Mouse (Mus musculus): ENCODE data around the gene Pik3r2.
A peak's percentile ranks its signal among the peaks of the same experiment; 100 is the strongest.
"Not testable (repeated sequence)": the region's sequence is repeated elsewhere in the genome, so short reads cannot be mapped to it uniquely, and the experiment has no call there.

Gene Pik3r2

GRCm38 (mm10) chr8:70776496-70777444 lies at the start of gene Pik3r2:
Pik3r2 (minus strand) TSS chr8:70776713.
- peak; percentile 97 for DNase-seq

DNA sequence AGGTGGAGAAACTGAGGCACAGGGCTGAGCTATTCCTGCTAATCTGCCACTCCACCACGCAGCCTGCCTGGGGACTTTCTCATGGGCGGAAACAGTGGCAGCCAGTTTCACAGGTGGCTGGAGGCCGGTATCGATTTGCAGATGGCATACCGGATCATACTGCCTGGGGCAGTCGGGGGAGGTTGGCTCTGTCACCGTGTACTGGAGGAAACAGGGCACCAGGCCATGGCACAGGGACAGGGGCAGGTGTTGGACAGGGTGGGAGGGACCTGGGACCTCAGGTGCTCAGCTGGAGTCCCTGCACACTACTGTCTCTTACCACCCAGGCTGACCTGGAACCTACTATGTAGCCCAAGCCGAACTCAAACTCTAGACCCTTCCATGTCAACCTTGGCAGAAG lies 49.3 kb upstream of the Pik3r2 start:
- DNase-seq: no peak

DNA sequence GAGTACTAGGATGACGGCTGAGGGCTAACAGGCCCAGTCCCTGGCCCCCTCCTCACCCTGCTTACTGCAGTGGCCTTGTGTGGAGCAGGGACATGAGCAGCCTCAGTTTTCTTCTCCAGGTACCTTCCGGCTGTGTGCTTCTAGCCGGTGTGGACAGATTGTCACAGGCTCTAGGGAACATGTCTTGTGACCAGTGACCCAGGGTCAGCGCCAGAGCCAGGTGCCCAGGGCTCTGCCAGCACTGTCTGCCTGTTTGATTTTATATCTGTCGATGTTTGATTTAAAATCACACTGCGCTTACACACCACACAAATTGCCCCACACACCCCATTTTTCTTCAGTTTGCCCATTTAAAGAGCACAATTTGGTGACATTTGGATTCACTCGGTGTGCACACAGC lies 47.3 kb upstream of the Pik3r2 start:
- DNase-seq: no peak

- DNase-seq: not testable (repeated sequence)
These were observed 46.1 kb upstream of the Pik3r2 start for GRCm38 (mm10) chr8:70822594-70822993.

- no peak for DNase-seq
These were observed 45.5 kb upstream of the Pik3r2 start for GRCm38 (mm10) chr8:70821992-70822391.

DNA sequence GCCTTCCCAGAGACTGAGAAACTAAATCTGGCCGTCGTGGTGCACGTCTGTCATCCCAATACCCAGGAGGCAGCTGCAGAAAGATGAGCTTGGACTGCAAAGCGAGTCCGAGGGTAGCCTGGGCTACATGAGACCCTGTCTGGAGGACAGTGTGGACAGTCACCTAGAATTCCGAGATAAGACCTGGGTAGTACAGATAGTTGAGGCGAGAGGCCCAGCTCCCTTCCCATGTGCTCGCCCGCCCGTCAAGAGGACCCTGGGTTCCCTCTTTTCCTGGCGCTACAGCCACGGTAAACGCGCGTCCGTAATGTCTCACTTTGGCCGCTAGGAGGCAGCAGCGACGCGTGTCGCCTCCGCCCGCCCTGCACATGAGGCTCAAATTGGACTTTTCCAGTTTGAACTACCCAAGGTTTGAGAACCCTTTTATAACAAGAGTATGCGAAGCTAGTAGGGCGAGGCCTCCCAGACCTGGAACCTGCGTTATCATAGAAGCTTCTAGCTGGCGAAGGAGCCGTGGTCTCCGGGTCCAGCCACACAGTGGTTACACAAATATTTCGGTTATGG lies 45.0 kb upstream of the Pik3r2 start:
- no peak for DNase-seq

DNA sequence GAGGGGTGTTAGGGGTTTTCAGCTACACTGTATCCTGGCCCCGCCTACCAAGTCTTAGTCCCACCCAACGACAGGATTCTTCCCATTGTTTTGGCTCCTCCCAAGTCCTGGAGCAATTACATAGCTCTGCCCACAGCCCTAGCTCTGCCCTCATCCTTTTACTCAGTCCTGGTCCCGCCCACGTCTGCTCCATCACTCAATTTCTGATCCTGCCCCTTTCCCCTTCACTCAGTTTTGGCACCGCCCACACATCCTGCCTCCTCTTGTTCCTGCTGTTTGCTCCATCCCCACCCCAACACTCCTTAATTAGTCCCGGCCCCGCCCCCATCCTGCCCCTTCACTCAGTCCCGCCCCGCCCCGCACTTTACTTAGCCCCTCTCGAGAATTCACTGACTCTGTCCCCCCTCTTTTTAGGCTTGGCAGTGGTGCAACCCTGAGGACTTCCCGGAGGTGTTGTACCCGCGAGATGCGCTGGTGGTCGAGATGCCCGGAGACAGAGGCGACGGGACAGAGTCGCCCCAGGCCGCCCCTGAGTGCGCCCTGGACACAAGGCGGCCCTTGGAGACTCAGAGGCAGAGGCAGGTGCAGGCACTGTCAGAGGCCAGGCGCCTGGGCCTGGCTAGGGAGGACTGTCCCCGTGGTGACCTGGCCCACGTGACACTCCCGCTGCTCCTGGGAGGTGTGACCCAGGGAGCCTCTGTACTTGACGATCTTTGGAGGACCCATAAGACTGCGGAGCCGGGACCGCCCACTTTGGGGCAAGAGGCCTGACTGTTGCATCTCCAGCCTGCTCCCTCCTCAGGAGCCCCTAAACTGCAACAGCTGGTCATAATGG lies 43.8 kb upstream of the Pik3r2 start:
- peak; percentile 81 for DNase-seq

DNA sequence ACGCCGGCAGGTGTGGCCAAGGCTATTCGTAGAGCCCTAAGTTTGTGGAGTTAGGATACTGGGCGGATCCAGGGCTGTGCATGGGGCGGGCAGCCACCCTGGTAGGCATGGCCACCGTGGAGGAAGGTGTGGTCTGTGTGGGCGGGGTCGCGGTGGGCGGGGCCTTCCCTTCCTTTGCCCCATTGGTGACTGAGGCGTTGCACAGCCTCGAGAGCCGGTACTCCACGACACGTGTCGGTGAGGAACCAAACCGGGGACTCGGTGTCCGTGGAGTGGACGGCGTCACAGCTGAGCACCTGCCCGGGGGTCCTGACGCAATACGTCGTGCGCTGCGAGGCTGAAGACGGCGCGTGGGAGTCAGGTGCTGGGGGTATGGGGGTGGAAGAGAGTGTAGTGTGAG lies 40.2 kb upstream of the Pik3r2 start:
- DNase-seq: no peak

DNA sequence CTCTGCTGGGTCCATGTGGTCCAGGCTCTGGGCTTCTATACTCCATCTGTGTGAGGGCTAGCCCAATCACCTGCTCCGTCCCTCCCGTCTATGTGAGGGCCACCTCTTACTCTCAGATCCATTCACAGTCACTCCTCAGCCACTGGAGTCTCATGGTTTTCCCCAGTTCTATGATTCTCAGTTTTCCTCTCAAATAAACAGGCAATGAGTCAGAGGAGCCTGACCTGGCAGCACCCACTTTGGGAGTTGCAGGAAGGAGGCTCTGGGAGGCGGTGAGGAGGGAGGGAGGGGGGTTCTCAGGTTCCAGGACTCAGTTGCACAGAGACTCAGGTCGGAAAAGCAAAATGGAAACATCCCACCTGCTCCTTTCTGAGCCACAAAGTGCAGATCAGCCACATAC lies 36.4 kb upstream of the Pik3r2 start:
- DNase-seq: no peak

DNA sequence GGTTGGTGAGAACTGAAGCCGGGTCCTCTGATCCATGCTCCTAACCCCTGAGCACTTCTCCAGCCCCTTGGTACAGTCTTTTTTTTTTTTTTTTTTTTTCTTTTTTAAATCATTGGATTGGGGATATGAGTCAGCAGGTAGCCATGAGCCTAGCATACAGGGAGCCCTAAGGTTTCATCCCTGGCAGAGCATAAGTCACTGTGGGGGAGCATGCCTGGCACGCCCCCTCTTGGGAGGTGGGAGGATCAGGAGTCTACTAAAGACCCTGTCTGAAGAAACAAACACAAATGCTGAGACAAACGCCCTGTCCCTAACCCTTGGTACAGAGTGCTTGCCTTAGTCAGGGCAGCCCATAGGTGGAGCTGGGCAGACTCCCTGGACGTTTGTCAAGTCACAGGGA lies 35.5 kb upstream of the Pik3r2 start:
- no peak for DNase-seq

DNA sequence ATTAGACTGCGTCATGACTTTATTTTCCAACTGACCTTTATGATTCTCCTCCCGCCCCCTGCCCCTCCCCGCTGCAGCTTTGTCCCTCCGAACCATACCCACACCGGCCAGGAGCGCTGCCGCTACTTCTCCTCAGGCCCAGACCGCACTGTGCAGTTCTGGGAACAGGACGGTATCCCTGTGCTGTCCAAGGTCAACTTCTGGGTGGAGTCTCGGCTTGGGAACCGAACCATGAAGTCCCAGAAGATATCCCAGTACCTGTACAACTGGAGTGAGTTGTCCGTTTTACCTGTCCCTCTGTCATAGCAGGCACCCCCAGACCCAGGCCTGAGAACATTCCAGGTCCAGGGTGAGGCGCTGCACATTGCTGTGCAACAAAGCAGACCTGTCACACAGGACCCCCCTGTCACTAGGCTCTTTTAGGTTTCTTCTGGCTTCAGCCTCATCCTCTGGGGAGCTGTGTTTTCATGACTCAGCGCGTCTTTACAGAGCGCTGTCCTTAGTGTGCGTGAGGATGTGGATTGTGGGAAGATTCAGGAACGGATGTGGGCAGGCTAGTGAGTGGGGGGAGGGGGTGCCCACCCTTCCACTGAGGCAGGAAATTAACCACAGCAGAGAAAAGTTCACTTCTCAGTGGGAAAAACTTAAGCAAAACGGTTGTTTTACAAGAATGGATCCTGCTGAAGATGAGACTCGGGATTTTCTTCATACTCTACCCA lies 34.6 kb upstream of the Pik3r2 start:
- DNase-seq: no peak

DNA sequence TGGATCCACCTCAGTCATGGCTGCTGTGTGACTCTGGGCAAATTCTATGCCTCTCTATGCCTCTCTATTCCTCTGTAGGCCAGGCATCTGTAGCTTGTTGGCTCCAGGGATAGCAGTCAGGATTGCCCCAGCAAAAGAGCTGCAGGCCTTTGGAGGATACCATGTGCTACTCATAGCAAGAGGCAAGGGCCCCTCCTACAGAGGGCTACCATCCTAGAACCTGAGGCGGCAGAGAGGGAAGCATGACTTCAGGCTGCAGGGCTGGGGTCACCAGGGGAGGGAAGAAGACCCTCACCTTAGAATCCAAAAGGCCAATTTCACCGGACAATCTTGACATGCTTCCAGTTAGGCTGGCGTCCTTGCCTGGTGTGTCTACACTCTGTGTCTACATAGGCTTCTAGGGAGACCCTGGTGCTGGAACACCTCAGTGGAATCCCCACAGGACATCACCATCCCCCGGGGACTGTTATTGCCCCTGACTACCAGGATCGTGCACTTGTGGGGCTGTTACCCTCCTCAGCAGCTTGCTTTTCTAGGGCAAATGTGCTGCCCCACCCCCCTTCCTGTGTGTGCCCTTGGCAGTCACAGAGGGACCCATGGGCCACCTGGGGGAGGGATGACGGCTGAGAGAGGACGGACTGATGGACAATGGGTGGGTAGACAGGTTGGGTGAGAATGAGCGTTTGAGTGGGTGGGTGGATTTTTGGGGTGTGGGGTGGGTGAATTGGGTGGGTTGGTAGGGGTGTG lies 32.6 kb upstream of the Pik3r2 start:
- no peak for DNase-seq

- DNase-seq: no peak
These were observed 31.7 kb upstream of the Pik3r2 start, which contains the start of gene Il12rb1 for GRCm38 (mm10) chr8:70808239-70808638. Il12rb1 (plus strand) TSS chr8:70808449.

- DNase-seq: peak; percentile 89
These were observed 30.8 kb upstream of the Pik3r2 start for GRCm38 (mm10) chr8:70807304-70807703.

DNA sequence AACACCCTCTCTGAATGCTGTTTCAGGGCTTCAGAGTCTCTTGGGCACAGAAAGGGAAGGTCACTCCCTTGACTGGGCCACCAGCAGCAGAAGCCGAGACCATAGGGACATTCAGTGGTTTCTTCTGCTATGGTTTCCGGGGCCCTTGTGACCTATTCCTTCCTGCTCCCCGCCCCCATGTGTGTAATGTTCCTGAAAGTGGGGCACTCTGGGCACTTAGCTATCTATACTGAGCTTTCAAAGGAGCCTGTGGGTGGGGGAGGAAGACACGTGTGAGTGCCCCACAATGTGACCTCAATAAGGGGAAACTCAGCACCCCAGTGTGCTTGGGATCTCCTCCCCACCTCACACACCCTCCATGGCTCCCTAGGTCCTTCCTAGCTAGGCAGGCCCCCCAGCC lies 30.0 kb upstream of the Pik3r2 start:
- DNase-seq: peak; percentile 77

DNA sequence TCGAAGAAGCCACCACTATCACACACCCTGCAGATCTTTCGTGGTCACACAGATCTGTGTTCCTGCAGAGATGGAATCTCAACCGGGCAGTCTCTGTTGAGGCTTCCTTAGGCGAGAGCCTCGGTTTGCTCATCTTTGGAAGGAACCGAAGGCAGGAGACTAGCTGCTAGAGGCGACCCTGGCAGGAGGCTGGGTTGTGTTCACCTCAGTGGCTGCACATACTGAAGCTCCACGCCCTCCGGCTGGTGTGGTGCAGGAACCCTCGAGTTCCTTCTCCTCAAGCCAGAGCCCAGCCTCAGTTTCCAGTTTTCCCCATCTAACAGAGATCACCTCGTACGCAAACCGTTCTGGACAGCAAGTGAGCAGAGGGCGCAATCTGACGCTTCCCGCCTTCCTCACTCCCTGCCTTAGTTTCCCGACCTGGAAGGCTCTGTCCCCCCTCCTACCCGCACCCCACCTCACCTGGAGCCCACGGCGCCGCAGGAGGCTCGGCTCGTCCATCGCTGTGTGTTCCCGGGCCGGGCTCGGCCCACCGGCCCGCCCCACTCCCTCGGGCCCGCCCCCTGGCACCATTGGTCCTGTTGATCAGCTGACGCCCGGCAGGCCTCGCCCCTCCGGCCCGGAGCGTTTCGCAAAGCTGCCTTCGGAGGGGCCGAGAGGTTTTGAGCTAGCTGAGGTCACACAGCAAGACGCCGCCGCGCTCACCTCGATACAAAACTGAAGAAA lies 28.1 kb upstream of the Pik3r2 start, which contains the start of gene Mast3:
Gene Mast3 (minus strand): TSS at position 574 of the 726 bp plus-strand sequence.
- DNase-seq: peak; percentile 88

DNA sequence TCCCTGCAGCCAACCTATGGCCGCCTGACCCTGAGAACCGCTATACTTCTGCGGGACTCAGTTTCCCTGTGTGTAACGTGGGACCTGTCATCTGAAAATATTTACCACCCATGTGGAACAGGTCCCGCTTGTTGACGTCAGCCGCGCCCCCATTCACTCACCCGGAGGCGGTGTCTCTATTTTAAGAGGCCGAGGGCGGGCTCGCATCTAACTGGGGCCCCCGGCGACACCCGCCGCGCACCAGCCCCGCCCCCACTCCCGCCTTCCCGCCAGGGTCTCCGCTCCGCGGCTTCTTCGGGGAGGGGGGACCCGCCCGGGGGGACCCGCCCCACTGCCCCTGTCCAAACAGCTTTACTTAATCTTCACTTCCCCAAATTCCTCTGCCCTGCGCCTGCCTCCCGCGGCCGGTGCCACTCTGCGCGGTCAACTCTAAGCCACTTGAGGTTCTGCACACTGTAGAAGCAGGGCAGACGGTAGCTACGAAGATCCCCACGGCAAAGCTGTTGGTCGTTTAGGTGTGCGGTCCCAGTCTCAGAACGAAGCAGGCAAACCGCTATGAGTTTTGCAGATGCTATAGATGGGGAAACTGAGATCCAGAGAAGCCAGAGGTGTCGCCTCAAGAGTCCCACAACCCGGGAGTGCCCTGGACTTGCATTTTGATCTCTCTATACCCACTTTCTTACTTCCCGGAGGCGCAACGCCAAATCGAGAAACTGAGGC lies 27.4 kb upstream of the Pik3r2 start:
- peak; percentile 84 for DNase-seq

GRCm38 (mm10) chr8:70802786-70803510 lies 26.4 kb upstream of the Pik3r2 start:
- DNase-seq: no peak

- DNase-seq: no peak
These were observed 25.3 kb upstream of the Pik3r2 start for GRCm38 (mm10) chr8:70801830-70802229.

GRCm38 (mm10) chr8:70801156-70801555 lies 24.6 kb upstream of the Pik3r2 start:
- peak; percentile 89 for DNase-seq
